Mouse (Mus musculus) thymus, postnatal 10 days (tissue): ENCODE data around the gene Rnf207.

Experiments
- DNase-seq, 2 experiments: peaks; one replicate each; pipeline ENCODE4 v3.0.0; 2021; ENCODE audit warnings: low spot score in 2 of 2

Gene Rnf207

DNA sequence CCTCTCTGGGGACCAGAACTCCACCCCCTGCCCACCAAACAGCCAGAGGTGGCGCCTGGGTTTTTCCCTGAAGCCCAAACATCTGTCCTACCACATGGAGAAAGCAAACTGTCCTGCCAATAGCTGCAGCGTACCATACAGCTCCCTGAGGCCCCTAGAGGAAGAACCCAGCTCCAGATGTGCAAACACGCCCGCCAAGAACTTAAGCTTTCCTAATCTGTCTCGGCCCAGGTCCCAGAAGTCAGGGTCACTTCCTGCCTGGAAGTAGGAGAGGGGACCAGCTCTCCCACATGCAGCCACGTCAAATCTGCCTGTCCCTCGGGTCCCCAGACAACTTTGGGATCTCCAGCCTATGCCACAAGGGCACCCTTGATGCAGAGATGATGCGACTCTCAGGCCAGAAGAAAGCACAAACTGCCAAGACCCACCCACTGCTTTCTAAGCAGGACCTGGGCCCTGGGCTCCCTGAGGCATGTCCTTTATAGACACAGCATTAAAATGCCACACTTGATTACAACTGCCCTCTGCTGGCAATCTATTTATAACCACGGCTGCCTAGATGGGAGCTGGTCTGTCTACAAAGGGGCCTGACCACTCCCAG lies 46.2 kb downstream of the Rnf207 start:
- DNase-seq: no peak

DNA sequence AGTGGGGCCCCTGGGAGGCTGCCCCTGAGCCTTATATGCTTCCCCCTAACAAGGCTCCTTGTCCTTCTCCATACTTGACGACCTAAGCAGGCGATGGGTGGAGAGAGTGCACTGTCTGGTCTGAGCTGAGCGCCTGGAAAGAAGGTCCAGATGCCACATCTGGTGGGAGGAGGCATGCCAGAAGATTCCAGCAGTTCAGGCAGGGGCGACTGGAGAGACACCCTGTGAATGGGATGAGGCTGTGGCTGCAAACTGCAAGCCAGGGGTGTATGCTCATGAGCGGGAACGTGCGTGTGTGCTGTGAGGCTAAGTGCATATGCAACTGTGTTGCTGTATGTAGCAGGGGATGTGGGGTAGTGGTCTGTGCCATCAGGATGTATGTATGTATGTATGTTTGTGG lies 46.8 kb downstream of the Rnf207 start:
- no peak for DNase-seq

DNA sequence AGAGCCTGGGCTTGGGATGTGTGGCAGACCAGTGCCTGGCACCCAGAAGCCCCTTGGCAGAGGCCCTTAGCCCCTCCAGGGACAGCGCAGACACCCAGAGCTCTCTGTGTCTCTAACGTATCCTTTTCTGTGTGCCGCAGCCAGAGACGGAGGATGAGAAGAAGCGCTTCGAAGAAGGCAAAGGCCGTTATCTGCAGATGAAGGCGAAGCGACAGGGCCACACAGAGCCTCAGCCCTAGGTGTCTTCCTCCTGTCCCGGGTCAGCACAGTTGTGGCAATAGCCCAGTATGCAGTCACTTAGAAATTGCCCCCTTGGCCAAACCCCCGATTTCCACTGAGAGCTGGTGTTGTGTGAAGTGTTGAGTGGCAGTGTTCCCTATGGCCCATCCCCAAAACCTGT lies 47.5 kb downstream of the Rnf207 start:
- no peak for DNase-seq

DNA sequence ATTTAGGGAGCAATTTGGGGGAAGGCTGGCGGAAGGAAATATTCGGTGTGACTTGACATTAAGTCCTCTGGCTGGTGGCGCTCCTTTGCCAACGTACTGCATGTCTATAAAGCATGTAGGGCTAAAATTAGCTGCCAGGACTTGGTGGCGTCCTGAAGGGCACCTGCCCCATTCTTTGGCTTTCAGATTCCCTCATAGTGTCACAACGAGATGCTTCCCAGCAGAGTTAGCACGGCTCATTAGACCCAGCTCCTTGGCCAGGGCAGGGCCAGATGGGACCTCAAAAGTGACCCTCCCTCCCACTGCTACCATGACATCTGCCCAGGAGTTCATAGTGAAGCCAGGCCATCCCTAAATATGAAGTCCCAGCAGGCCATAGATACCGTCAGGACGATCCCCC lies 48.2 kb downstream of the Rnf207 start:
- no peak for DNase-seq

DNA sequence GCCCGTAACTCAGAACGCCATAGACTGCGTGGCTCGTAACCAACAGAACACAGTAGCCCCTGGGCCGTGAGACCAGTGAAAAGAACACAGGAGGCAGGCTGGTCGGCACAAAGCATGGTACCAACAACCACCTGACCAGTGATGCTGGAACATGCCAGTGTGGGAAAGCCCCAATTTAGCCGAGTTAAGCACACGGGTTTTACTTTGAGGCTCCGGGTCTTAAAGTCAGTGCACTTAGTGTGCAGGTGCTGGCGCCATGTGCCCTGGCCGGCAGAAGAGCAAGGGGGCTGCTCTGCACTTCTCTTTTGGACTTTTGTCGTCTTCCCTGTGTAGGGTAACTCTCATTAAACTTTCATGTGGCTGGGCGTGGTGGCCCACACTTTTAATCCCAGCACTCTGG lies 48.8 kb downstream of the Rnf207 start:
- no peak for DNase-seq

DNA sequence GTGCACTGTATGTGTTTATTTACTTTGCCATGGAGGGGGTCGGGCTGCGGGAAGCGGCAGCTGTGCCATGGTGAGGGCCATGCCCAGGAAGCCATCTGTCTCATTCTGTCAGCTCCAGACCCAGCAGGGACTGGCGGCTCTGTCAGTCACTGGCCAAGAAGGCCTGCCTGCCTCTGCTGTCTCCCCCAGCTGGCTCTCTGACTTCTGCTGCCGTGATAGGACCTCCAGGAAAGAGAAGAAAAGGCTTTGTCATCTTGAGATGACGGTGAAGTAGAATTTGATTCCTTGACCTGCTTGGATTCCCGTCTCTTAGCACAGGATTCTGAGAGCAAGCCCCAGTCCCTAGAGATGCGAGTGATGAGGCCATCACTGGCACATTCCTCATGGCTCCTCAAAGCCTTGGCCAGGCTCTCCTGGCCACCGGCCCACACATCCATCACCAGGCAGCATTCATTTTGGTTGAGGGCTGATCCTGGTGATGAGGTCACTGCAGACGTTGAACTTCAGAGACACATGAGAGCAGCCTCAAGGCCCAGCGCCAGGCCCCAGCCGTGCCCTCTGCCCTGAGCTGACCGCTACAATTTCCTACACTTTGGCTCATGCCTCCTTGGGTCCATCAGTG lies 50.9 kb downstream of the Rnf207 start:
- no peak for DNase-seq

DNA sequence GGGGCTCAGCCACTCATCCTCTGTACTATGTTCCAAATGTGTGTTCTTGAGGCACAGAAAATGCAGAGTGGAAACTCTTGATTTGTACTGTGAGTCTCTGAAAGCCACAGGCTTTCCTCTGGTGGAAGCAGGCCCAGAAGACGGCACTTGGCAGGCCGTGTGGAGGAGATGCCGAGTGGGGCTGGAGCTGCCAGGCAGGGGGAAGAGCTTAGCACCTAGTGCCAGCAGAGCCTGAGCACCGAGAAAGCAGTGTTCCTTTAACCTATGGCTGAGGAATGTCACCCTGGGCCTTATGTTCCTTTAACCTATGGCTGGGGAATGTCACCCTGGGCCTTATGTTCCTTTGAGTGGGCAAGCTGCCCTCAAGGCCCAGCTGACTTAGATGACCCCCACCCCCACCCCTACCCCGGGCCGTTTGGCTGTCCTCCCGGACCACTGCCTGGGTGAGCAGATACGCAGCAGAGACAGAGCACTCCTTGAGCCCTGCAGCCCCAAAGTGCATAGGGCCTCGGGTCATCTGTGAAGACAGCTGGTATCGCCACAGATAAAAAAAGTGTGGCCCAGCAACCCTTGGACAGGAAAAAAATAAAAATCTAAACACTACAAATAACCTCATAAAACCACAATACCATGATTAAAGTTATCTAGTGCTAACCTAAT lies 52.4 kb downstream of the Rnf207 start:
- DNase-seq: no peak

DNA sequence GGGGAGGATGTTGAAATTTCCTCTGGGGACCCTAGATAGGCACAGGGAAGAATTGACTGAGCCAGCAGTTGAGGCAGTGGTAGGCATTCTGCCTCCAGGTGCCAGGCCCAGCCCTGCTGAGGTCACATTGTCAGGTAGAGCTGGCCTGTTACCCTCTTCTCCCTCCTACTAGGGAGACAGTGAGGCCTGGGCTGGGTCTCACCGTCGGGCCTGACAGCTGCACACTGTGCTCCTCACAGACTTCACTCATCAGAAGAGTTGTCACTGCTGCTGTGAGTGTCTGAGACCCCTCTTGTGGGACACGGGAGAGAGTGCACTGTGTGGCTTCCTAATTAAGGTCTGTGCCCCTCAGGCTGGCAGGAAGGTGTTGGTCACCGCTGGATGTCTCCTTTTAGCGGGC lies 53.0 kb downstream of the Rnf207 start:
- DNase-seq: no peak

DNA sequence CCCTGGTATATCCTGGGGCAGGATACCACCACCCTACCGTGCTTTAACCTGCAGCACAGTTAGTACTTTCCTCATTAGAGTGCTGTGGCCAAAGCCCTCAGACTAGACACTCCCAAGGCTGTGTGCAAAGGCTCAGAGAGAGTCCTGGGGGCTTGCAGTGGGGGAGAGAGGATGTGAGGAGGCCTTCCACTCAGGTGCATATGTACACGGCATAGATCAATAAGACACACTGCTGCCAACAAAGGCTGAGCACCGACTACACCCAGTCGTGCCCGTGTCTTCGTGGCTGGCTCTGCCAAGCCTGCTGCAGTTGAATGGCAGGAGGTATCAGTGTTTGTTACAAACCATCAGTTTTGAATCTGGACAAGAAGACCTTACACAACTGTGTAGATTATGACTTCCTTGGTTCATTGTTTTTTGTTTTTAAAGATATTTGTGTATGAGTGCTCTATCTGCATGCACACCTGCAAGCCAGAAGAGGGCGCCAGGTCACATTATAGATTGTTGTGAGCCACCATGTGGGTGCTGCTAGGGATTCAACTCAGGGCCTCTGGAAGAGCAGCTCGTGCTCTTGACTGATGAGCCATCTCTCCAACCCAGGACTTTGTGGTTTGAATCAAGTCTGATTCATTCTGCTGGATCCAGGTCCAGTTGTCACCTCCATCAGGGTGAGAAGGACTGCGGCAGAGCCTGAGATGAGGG lies 53.8 kb downstream of the Rnf207 start:
- no peak for DNase-seq

DNA sequence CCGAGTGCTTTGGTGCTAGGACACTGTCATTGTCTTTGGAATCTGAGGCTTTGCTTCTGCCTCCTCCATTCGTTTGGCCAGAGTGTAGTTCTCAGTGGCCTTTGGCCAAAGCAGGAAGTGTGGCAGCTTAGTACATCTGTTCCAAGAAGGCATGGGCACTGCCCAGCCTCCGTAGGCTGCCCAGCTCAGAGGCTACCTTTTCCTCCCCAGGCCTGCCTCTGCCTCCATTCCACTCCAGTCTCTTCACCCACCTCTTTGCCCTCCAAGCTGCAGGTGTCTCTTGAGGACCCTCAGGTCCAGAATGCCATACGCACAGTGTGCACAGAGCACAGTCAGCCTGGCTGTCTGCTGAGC lies 54.6 kb downstream of the Rnf207 start:
- DNase-seq: no peak

DNA sequence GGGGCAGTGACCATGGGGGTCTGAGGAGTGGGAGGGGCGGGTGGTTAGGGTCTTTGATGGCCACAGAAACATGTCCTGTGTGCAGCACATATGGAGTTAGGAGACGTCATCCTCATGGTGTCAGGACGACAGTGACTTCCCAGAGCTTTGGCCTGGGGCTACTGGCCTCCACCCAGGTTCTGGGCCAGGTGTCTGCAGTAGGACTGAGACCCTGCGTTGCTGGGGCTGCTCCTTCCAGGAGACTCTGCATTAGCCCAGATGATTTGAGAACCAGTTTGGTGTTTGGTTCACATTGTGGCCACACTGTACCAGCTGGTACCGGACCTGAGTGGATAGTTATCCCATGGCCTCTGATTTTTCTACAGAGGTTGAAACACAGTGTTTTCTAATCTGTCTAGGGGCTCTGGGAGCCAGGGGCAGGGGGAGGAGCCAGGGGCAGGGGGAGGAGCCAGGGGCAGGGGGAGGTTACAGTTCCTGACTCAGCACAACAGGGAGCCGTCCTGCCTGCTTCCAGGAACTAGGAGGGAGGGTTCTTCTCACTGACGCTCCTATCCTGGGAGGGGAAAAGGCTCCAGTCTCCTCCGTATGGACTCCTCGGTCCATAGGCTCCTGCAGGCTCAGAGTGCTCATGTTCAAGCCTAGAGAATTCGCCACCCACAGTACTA lies 55.1 kb downstream of the Rnf207 start:
- DNase-seq: no peak

DNA sequence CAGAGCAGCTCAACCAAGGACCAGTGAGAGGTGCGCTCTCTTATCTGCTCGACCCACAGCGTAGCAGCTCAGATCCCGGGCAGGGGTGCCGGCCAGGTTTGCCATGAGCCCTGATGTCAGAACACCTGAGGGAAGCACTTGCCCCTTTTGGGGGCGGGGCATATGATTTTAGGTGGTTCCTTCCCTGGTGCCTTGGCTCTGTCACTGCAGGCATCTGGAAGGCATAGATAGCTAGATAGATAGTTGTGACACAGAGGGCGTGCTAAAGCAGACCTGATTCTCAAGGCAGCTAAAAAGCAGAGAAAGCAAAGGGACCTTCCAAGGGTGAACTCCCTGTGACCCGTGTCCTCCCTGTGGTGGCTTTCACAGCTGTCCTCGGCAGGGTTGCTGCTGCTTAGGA lies 55.7 kb downstream of the Rnf207 start:
- no peak for DNase-seq

DNA sequence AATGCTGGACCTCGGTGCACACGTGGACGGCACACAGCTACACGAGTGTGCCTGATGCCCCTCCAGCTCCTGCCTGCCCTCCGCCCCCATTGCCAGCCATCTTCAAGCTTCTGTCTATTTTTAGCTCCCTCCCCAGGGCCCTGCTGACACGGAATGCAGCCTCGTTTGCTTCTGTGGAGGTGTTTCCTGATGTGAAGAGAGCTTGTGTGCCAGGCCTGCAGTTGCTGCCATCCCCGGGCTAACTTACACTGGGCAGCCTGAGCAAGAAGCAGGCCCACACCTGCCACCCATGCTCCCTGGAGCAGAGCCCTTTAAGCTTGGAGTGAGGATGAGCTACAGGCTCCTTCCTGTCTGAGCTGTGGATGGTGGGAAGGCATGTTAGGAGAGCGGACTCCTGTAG lies 56.6 kb downstream of the Rnf207 start:
- DNase-seq: no peak

DNA sequence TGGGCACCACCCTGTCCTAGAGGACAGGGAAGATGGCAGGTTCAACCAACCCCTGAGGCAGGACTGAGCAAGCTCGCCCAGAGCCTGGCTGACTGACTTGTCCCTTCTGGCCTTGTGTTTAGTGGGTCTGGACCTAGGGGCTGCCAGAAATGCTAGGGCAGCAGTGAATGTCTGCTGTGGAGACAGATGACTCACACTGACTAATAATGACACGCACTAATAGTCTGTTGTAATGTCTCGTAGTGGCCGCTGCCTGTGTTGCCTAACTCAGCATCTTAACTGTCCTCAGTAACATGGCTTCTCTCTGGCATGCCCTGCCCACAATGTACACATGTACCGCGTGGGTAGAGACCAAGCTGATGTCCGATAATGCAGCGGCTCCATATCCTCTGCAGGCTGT lies 58.3 kb downstream of the Rnf207 start:
- DNase-seq: no peak

DNA sequence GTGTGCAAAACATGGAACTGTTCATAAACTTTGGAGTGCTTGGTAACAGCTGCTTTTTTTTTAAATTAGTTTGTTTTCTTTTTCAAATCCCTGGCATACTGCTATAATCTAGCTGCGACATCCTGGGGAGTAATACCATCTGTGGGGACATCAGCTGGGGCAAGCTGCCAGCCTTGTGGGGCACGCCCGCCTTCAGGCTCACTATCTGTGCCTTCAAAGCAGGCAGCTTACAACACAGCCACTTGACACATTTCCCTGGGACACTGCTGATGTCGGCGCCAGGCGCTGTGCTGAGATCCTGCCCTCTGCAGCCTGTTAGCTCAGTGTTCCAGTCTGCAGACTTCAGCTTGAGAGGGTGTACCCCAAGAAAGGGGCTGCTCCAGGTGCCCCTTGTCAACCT lies 61.7 kb downstream of the Rnf207 start:
- no peak for DNase-seq
